Mouse (Mus musculus): ENCODE measurements at regions not wholly inside any gene's neighbourhood (a gene's known extent, or its start where the extent isn't known, plus 50 kb on each side); places are given as distances from the start of the nearest gene placed in this dataset.
A peak's percentile ranks its signal among the peaks of the same experiment; 100 is the strongest.

DNA sequence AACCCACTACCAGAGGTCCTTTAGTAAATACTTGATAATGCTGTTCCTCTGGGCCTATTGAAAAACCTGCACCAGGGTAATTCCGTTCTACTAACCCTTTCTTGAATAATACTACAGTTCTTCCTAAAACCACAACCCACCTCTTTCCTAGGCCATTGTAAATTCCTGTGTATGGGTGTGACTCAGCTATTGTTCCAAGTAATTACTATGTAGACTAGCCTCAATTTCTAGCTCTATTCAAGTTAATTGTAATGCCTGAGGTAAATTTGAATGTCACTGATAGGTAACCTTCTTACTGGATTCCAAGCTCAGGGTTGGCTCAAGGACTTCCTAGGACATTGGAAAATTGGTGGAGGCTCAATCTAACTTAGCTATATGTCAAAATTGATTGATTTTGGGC is 185.1 kb upstream of the Slc5a7 start:
- no peak for DNase-seq

DNA sequence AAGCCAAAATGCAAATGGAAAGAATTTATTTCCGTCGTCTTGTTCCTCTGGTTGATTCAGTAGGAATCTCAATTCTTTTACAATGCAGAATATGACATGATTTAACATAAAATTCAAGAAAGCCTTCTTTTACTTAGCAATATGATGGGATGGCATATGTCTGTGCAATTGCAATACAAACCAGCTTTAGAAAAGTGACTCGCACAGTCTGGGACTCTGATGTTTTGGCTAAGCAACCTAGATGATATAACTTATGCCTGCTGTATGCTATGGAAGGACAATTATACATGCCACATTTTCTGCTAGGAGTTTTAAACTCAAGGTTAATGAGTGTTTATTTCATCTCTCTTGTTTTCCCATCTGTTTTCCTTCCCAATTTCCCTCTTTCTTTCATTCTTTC is 141.1 kb upstream of the Slc5a7 start:
- no peak for DNase-seq

DNA sequence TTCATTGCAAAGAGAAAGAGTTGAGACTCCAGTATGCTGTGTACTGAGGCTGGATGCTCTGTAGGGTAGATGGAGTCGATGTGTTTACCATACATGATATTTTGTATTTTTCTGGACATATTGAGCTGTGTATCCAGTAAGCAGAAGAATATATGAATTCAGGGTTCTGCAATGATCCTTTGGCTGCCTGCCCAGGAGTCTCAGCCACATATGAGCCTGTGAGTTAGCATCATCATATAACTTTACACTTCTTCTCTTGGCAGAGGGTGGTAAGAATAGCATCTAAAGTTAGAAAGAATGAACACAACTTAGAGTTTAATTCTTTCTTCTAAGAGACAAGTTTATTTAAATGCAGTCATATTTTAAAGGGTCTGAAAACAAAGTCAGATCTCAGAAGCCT is 139.6 kb upstream of the Slc5a7 start:
- no peak for DNase-seq

GRCm38 (mm10) chr17:54429922-54430321 is 131.1 kb upstream of the Slc5a7 start:
- DNase-seq: no peak

- no peak for DNase-seq
Observed at GRCm38 (mm10) chr17:54414260-54414659, 115.4 kb upstream of the Slc5a7 start.

DNA sequence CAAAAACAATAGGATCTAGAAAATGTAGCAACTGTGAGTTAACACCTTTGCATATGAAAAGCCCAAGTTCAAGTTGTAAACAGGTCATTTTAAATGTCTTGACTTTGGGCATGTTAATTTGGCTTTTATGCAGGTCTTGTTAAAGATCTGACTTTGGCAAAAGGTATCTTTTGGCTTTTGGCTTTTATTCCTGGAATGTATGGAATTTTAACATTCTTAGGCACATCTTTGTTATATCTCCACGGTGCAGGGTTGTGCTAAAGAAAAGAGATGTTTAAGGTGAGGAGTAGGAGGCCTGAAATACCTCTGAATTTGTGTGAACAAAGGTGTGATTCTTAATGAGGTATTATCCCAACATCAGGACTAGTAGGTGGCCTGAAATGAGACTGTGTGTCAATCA is 97.6 kb upstream of the Slc5a7 start:
- DNase-seq: no peak

DNA sequence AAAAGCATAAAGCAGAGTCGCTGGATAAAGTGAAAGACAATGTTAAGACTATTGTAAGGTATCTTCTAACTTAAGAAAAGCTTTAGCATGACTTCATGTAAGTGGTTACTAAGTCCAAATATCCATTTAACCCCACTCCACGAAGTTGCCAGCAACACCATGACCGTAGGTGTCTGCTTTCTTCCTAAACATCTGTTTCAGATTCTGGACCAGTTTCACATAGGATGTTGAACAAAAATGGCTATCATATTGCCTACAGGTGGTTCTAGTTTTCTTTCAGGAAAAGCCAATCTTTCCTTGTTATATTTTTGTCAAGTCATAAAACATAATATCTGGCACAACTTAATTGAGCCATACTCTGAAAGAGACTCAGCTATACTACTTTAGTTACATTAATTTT is 78.7 kb upstream of the Slc5a7 start:
- no peak for DNase-seq

GRCm38 (mm10) chr17:54368611-54369010 is 69.8 kb upstream of the Slc5a7 start:
- peak; percentile 6 for DNase-seq

DNA sequence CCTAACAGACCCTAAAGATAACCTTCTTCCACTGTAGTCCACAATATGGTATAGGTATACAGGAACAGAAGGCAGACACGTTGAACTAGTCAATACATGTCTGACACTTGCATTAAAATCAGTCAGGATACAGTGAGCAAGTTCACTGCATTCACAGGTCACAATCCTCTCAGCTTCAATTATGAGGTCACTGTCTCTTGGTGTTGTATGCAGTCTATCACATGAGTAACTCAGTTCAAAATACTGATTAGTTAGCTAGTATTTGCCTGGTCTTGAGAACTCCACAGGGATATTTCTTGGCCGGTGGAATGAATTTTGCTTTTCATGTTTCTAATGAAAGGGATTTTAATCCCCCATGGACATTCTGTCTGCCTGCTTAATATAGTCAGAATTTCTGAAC is 69.1 kb upstream of the Slc5a7 start:
- DNase-seq: no peak

- DNase-seq: no peak
Observed at GRCm38 (mm10) chr17:54362991-54363390, 64.2 kb upstream of the Slc5a7 start.

GRCm38 (mm10) chr17:54353063-54353462 is 54.2 kb upstream of the Slc5a7 start:
- no peak for DNase-seq

DNA sequence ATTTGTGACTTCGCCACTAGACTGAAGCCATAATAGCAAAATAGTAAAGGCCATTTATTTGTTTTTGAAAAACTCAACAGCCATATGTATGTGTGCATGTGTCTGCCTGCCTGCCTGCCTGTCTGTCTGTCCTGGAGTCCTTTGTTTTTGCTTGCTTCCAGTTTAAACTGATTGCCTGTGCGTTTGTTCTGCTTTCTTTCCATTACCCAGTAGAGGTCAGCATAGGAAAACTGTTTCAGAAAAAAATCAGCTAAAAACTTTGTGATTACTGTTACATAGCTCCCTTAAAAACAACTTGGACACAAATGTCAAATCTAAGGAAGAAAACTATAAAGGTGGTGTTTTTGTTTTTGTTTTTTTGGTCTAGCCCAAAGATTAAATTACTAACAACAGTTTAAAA is 52.0 kb upstream of the Slc5a7 start:
- DNase-seq: no peak
